Mouse (Mus musculus) cerebellum, postnatal 4 days (tissue): Measurements from ENCODE around the gene Metrnl.
A peak's percentile ranks its signal among the peaks of the same experiment; 100 is the strongest.
"Not testable (repeated sequence)": the region's sequence is repeated elsewhere in the genome, so short reads cannot be mapped to it uniquely, and the experiment has no call there.

Experiments
- DNase-seq, 2 experiments: peaks; one replicate each; pipeline ENCODE4 v3.0.0; 2022; ENCODE audit warnings: low spot score in 2 of 2, mixed read lengths in 1 of 2

The Metrnl gene

GRCm38 (mm10) chr11:121701244-121701643 is at the start of gene Metrnl:
Metrnl (plus strand) TSS chr11:121701544.
- no peak for DNase-seq

- DNase-seq = no peak
Observed at GRCm38 (mm10) chr11:121651556-121651955, 49.8 kb upstream of the Metrnl start.

- no peak for DNase-seq
Observed at GRCm38 (mm10) chr11:121651983-121652382, 49.4 kb upstream of the Metrnl start.

GRCm38 (mm10) chr11:121652547-121653305 is 48.6 kb upstream of the Metrnl start:
- DNase-seq = peak in 1 of 2 experiments; percentile 65

DNA sequence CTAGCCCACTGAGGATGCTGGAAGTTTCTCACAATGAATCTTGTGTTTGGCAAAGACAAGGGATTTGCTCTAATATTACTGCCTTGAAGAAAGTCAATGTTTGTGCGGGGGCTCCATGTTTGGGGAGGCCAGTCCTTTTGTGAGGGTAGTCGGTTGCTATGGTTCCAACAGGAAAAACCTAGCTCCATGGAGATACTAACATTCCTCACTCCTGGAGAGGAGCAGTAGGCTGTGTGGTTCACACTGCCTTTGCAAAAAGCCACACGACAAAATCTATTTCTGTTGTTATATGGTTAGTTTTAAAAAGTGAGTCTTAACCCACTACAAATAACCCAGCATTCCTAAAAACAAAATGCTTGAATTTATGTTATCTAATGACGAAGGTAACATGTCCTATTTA is 47.7 kb upstream of the Metrnl start:
- DNase-seq = no peak

GRCm38 (mm10) chr11:121654406-121654945 is 46.9 kb upstream of the Metrnl start:
- DNase-seq = no peak

- no peak for DNase-seq
Observed at GRCm38 (mm10) chr11:121655166-121655806, 46.1 kb upstream of the Metrnl start.

DNA sequence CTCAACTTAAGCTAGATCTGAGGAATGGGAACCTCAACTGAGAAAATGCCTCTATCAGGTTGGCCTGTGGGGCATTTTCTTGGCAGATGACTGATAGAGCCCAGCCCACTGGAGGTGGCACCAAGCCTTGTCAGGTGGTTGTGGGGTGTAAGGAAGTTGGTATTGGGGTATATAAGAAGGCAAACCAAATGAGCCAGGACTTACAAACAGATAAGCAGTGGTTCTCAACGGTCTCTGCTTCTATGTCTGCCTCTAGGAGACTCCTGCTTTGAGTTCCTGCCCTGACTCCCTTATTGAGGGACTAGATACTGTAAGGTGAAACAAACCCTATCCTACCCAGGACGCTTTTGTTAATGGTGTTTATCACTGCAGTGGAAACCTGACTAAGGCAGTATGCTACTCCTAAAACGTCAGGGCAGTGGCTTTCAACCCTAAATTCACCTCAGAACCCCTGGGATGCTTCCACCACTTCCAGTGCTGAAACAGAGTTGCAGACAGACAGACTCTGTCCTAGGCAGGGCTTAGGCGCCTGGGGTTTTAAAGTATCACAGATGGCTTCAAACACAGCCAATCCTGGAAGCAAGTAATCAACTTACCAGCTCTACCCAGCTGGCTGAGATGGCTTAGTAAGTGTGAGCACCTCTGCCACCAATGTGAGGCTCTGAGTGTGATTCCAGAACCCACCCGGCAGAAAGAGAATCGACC is 45.4 kb upstream of the Metrnl start:
- no peak for DNase-seq

DNA sequence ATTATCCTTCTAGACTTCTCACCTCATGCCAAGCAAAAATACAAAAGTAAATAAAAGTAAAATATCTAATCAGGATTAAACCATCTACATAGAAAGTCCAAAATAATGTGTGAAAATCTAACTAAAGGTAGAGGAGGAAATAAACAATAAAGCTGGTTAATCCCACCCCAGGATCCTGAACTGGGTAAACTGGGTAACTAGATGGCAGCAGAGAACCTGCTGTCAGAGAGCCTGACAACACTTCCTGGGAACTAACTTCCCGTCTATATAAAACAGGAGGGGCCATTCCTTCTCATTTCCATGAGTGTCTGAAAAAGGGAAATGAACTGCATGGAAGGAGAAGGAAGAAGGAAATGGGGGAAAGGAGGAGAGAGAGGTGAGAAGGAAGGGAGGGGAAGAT is 43.2 kb upstream of the Metrnl start:
- no peak for DNase-seq

DNA sequence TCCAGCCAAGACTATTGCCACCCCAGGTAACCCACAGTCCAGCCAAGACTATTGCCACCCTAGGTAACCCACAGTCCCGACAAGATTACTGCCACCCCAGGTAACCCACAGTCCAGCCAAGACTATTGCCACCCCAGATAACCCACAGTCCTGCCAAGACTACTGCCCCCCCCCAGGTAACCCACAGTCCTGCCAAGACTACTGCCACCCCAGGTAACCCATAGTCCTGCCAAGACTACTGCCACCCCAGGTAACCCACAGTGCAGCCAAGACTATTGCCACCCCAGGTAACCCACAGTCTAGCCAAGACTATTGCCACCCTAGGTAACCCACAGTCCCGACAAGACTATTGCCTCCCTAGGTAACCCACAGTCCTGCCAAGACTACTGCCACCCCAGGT is 40.7 kb upstream of the Metrnl start:
- not testable (repeated sequence) for DNase-seq

DNA sequence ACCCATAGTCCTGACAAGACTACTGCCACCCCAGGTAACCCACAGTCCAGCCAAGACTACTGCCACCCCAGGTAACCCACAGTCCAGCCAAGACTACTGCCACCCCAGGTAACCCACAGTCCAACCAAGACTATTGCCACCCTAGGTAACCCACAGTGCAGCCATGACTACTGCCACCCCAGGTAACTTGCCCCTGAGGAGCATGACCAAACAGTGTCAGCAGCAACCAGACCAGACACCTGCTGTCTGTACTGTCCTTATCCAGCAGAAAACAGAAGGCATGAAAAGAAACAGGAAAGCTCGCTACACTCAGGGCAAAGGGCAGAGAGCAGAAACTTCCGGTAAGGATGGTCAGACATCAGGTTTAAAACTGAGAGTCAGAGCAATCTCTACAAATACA is 40.2 kb upstream of the Metrnl start:
- DNase-seq = no peak

- no peak for DNase-seq
Observed at GRCm38 (mm10) chr11:121667541-121667940, 33.8 kb upstream of the Metrnl start.

GRCm38 (mm10) chr11:121668776-121669175 is 32.6 kb upstream of the Metrnl start:
- no peak for DNase-seq

DNA sequence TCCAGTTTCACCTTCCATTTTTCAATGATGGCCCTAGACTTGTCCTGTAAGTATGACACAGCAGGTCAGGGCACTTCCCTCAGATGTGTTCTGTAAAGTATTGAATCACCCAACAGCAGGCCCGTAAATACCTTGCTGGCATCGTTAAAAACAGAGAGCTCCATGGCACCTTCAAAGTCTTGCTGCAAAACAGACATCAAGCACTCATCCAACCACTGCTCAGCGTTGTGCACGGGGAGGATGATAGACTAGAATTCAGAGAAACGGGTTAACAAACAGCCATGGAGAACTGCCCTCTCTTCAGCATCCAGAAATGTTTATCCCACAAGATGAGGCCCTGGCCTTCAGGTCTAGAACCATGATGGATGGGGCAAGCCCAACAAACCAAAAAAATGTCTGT is 30.4 kb upstream of the Metrnl start:
- DNase-seq = no peak

GRCm38 (mm10) chr11:121672312-121672989 is 28.9 kb upstream of the Metrnl start:
- DNase-seq = no peak

GRCm38 (mm10) chr11:121672990-121673572 is 28.3 kb upstream of the Metrnl start, which contains the start of gene B3gntl1:
B3gntl1 (minus strand) TSS chr11:121673153.
- peak; percentile 98 to 99 for DNase-seq

GRCm38 (mm10) chr11:121673629-121674028 is 27.7 kb upstream of the Metrnl start:
- no peak for DNase-seq

GRCm38 (mm10) chr11:121676836-121677235 is 24.5 kb upstream of the Metrnl start:
- no peak for DNase-seq

DNA sequence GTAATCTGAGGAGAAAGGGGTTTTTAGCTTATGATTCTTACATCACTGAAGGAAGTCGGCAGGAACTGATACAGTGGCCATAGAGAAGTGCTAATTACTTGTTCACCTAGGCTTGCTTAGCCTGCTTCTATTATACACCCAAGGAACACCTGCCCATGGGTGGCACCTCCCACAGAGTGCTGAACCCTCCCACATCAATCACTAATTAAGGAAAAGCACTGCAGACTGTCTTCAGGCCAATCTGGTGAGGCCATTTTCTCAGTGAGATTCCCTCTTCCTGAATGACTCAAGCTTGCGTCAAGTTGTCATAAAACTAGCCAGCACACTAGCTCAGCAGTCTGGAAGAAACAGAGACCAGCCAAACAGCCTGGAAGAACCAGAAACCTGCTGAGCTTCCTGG is 21.8 kb upstream of the Metrnl start:
- DNase-seq = no peak

DNA sequence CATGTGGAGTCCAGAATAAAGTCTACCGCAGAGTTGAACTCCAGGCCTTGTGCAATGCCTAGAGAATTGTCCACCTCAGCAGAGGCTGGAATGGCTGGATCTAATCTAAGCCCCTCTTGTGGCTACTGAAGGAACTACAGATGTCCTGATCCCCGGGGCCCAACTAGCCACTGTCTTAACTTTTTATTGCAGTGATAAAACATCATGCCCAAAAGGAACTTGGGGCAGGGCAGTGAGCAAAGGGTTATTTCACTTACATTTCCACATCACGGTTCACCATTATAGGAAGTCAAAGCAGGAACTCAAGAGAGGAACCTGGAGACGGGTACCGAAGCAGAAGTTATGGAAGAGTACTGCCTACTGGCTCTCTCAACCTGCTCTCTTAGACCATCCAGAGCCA is 20.6 kb upstream of the Metrnl start:
- DNase-seq = no peak

DNA sequence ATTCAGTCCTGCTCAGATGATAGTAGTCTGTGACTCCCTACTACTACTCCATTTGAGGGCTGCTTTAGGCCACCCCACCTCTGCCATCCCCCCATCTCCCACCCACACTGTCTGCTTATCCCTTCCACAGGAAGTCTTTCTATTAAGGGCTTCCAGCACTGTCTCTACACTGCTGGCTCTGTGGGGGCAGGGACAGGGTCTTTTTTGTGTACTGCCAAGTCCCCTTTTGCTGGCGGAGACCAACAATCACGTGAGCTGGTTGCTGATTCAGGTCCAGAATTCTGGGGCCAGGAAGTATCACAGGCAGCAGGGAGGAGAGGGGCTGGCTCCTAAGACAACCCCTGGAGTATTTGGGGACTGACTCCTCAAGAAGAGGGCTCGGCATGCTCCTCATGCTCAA is 18.1 kb upstream of the Metrnl start:
- DNase-seq = peak in 1 of 2 experiments; percentile 37
